Mouse (Mus musculus): ENCODE measurements around the gene Golgb1. TPM values are rescaled to one million over a fixed set of nuclear protein-coding genes. Genes with fewer than 3 reads are reported as not detected.

Golgb1 gene
- total and polyA plus RNA-seq, 3 experiments, result 11.0 to 39.3 (median 30.0) TPM

DNA sequence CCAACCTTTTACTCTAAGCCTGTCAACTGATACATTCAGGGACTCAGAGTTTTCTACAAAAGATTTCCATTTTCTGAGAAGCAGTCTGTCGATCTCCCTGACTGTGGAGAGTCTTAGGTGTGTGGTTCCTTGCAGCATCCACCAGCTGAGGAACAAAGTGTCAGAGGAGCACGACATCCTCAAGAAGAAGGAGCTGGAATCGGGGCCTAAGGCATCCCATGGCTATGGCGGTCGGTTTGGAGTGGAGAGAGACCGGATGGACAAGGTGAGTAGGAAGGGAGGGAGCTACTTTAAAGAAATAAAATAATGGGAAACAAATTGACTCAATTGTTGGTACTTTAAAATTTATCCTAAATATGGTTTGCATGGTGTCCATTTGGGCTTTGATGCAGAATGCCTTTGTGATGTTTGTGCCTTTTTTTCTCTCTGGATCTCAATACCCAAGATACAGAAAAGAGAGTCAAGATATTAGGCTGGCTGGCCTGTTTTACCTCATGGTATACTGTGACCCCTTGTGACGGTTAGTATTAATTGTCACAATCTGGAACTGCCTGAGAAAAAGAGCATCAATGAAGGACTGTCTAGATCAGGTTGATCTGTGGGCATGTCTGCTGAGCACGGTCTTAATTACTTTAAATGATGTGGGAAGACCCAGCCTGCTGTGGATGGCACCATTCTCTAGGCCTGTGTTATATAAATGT is 71.7 kb downstream of the Golgb1 start:
- Histone ChIP-seq H3K4me3 (ENCODE audit: low read depth, low read length) (no peak overlapping the region), H3K4me1 (ENCODE audit: insufficient read depth, low read depth, low read length) (no peaks in the 10 kb centered on the region), H3K9me3 (replicated peaks) (no peaks in the 10 kb centered on the region), H3K27me3 (ENCODE audit: insufficient read depth, low read length) (peaks cover 3% of the 10 kb centered on the region; the same call in 1 of the 2 replicates), H3K36me3 (replicated peaks) (peaks cover 12% of the 10 kb centered on the region)
- ATAC-seq (ENCODE audit: extremely low read depth, insufficient number of reproducible peaks, low FRiP score, poor library complexity, severe bottlenecking) (no peak), DNase-seq (ENCODE audit: low spot score) (no peak)
- TF ChIP-seq CTCF (IDR thresholded peaks at IDR 0.05; ENCODE audit: low read depth, low read length) (no peak), TAL1 (conservative IDR thresholded peaks at IDR 0.05; ENCODE audit: low read depth, low read length) (no peak)

DNA sequence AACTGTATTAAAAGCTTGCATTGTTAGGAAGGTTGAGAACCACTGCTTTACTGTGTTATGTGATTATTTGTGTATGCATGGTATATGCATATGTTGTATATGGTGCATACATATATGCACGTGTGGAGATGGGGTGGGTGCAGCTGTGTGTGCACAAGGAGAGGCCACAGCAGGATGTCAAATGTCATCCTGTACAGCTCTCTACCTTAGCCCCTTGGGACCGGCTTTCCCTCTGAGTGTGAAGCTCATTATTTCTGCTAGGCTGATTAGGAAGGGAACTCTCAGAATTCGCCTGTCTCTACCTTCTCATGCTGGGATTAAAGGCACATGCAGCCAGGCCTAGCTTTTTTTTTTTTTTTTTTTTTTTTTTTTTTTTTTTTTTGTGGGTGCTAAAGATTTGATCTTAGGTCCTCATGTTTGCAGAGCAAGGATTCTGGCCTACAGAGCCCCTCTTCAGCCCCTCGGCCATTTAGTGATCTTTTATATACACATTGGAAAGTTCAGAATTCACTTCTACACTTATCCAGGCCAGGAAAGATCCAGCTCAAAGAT is 72.8 kb downstream of the Golgb1 start:
- TF ChIP-seq GATA1 (IDR thresholded peaks at IDR 0.05; ENCODE audit: borderline replicate concordance, low read length), result no peak
- no peak for TF ChIP-seq CTCF (IDR thresholded peaks at IDR 0.05; ENCODE audit: low read depth, low read length)
- no peak for TF ChIP-seq GATA2 (IDR thresholded peaks at IDR 0.05; ENCODE audit: borderline replicate concordance, low read depth, low read length)
- TF ChIP-seq TAL1 (conservative IDR thresholded peaks at IDR 0.05; ENCODE audit: low read depth, low read length), result no peak
- no peak for TF ChIP-seq POLR2AphosphoS5 (IDR thresholded peaks at IDR 0.05; ENCODE audit: insufficient replicate concordance, low read depth, low read length)

DNA sequence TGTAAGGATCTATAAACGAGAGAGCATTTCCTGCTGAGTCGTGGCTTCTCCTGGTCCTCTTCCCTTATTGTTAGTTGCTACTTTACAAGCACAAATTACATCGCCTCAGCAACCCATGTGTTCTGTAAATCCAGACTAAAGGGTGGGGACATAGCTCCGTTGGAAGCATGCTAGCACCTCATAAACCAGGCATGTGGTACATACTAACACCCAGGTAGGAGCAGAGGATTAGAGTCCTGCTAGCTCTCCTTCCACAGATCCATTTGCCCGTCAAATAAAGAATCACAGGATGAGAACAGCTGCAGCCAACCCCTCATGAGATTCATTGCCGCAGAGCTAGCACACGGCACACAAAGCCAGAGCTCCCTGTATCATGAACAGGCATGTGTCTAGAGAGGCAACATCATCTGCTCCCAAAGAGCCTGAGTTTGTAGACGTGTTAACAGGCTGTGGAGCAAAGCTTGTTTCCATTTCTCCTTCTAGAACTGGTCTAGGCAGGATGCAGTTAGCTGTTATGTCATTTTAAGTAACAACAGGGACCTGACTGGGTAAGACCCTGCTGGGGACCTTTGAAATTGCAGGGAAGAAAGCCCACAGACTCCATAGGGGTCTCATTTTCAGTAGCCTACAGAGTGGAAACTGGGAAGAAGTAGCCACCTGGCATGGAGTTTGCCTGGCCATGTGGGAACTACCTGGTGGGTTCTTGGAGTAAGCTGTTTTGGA is 74.8 kb downstream of the Golgb1 start:
- DNase-seq (ENCODE audit: low spot score) (no peak), ATAC-seq (ENCODE audit: extremely low read depth, insufficient number of reproducible peaks, low FRiP score, poor library complexity, severe bottlenecking) (no peak)
- H3K36me3 ChIP-seq (replicated peaks), result peaks cover 15% of the 10 kb centered on the region
- no peaks in the 10 kb centered on the region for H3K9me3 ChIP-seq (replicated peaks)
- no peak overlapping the region for H3K4me3 ChIP-seq (ENCODE audit: low read depth, low read length)
- no peak for TF ChIP-seq POLR2AphosphoS5 (IDR thresholded peaks at IDR 0.05; ENCODE audit: insufficient replicate concordance, low read depth, low read length)
- no peak for TF ChIP-seq TAL1 (conservative IDR thresholded peaks at IDR 0.05; ENCODE audit: low read depth, low read length)
- TF ChIP-seq GATA1 (IDR thresholded peaks at IDR 0.05; ENCODE audit: borderline replicate concordance, low read length), result no peak
- no peak for TF ChIP-seq GATA2 (IDR thresholded peaks at IDR 0.05; ENCODE audit: borderline replicate concordance, low read depth, low read length)
- no peak for TF ChIP-seq CTCF (IDR thresholded peaks at IDR 0.05; ENCODE audit: low read depth, low read length)
- peaks cover 3% of the 10 kb centered on the region; the same call in 1 of the 2 replicates for H3K27me3 ChIP-seq (ENCODE audit: insufficient read depth, low read length)
- H3K4me1 ChIP-seq (ENCODE audit: insufficient read depth, low read depth, low read length), result no peaks in the 10 kb centered on the region

More for the DNA sequence above, 72.8 kb downstream of the Golgb1 start:
- Histone ChIP-seq H3K4me3 (ENCODE audit: low read depth, low read length) (no peak overlapping the region), H3K4me1 (ENCODE audit: insufficient read depth, low read depth, low read length) (no peaks in the 10 kb centered on the region), H3K36me3 (replicated peaks) (peaks cover 15% of the 10 kb centered on the region), H3K27me3 (ENCODE audit: insufficient read depth, low read length) (peaks cover 3% of the 10 kb centered on the region; the same call in 1 of the 2 replicates), H3K9me3 (replicated peaks) (no peaks in the 10 kb centered on the region)
- no peak for DNase-seq (ENCODE audit: low spot score)
- ATAC-seq (ENCODE audit: extremely low read depth, insufficient number of reproducible peaks, low FRiP score, poor library complexity, severe bottlenecking), result no peak

DNA sequence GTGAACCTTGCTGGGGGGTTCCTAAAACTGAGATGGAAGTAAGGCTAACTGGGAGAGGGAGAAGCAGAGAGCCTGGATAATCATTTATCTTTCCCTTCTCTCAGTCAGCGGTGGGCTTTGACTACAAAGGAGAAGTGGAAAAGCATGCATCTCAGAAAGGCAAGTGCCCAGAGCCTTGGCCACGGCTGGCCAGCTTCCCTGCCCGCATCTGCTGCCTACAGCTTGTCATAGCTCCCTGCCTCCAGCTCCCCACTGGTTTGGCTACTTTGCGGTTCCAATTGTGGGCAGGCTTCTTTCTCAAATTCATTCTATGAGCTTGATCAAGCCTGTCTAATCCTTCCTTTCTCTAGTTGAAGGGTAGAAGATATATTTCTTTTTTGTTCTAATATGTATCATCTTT is 76.1 kb downstream of the Golgb1 start:
- DNase-seq (ENCODE audit: low spot score) (no peak), ATAC-seq (ENCODE audit: extremely low read depth, insufficient number of reproducible peaks, low FRiP score, poor library complexity, severe bottlenecking) (no peak)
- H3K27me3 ChIP-seq (ENCODE audit: insufficient read depth, low read length), result peaks cover 3% of the 10 kb centered on the region; the same call in 1 of the 2 replicates
- H3K36me3 ChIP-seq (replicated peaks), result peaks cover 20% of the 10 kb centered on the region
- no peak overlapping the region for H3K4me3 ChIP-seq (ENCODE audit: low read depth, low read length)
- no peaks in the 10 kb centered on the region for H3K9me3 ChIP-seq (replicated peaks)
- no peak for TF ChIP-seq TAL1 (conservative IDR thresholded peaks at IDR 0.05; ENCODE audit: low read depth, low read length)
- no peak for TF ChIP-seq GATA1 (IDR thresholded peaks at IDR 0.05; ENCODE audit: borderline replicate concordance, low read length)
- TF ChIP-seq CTCF (IDR thresholded peaks at IDR 0.05; ENCODE audit: low read depth, low read length), result no peak
- TF ChIP-seq GATA2 (IDR thresholded peaks at IDR 0.05; ENCODE audit: borderline replicate concordance, low read depth, low read length), result no peak
- no peak for TF ChIP-seq POLR2AphosphoS5 (IDR thresholded peaks at IDR 0.05; ENCODE audit: insufficient replicate concordance, low read depth, low read length)
- no peaks in the 10 kb centered on the region for H3K4me1 ChIP-seq (ENCODE audit: insufficient read depth, low read depth, low read length)

DNA sequence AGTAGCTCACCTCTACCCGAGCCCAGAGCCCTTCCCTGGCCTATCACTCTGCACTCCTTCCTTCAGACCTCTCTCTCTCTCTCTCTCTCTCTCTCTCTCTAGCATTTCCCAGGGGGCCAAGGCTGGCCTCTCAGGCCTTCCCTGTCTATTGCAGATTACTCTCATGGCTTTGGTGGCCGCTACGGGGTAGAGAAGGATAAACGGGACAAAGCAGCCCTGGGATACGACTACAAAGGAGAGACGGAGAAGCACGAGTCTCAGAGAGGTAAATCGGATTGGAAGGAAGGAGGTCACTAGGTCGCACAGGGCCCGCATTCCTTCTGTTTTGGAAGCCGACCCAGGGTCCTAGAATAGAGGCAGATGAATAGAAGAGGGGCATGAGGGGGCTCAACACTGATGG is 80.2 kb downstream of the Golgb1 start:
- TF ChIP-seq TAL1 (conservative IDR thresholded peaks at IDR 0.05; ENCODE audit: low read depth, low read length) (no peak), CTCF (IDR thresholded peaks at IDR 0.05; ENCODE audit: low read depth, low read length) (no peak), GATA1 (IDR thresholded peaks at IDR 0.05; ENCODE audit: borderline replicate concordance, low read length) (no peak), GATA2 (IDR thresholded peaks at IDR 0.05; ENCODE audit: borderline replicate concordance, low read depth, low read length) (no peak), POLR2AphosphoS5 (IDR thresholded peaks at IDR 0.05; ENCODE audit: insufficient replicate concordance, low read depth, low read length) (no peak)
- Histone ChIP-seq H3K27me3 (ENCODE audit: insufficient read depth, low read length) (peaks cover 3% of the 10 kb centered on the region; the same call in 1 of the 2 replicates), H3K9me3 (replicated peaks) (no peaks in the 10 kb centered on the region), H3K4me1 (ENCODE audit: insufficient read depth, low read depth, low read length) (no peaks in the 10 kb centered on the region), H3K4me3 (ENCODE audit: low read depth, low read length) (no peak overlapping the region), H3K36me3 (replicated peaks) (peaks cover 23% of the 10 kb centered on the region)
- no peak for DNase-seq (ENCODE audit: low spot score)
- no peak for ATAC-seq (ENCODE audit: extremely low read depth, insufficient number of reproducible peaks, low FRiP score, poor library complexity, severe bottlenecking)

DNA sequence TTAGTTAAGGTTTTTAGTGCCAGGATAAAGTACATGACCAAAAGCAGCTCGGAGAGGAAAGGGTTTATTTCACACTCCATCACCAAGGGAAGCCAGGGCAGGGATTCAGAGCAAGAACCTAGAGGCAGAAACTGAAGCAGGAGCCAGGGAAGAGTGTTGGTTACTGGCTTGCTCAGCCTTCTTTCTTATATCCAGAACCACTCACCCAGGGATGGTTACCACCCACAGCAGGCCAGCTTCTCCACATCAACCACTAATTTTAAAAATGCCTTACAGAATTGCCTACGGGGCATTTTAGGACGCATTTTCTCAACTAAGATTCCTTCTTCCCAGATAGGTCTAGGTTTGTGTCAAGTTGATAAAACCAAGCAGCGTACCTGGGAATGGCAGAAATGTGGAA is 88.5 kb downstream of the Golgb1 start:
- H3K36me3 ChIP-seq (replicated peaks), result peaks cover 28% of the 10 kb centered on the region
- H3K4me3 ChIP-seq (ENCODE audit: low read depth, low read length), result no peak overlapping the region
- no peaks in the 10 kb centered on the region for H3K9me3 ChIP-seq (replicated peaks)
- ATAC-seq (ENCODE audit: extremely low read depth, insufficient number of reproducible peaks, low FRiP score, poor library complexity, severe bottlenecking) (no peak), DNase-seq (ENCODE audit: low spot score) (no peak)
- TF ChIP-seq CTCF (IDR thresholded peaks at IDR 0.05; ENCODE audit: low read depth, low read length) (no peak), POLR2AphosphoS5 (IDR thresholded peaks at IDR 0.05; ENCODE audit: insufficient replicate concordance, low read depth, low read length) (no peak), GATA1 (IDR thresholded peaks at IDR 0.05; ENCODE audit: borderline replicate concordance, low read length) (no peak), GATA2 (IDR thresholded peaks at IDR 0.05; ENCODE audit: borderline replicate concordance, low read depth, low read length) (no peak), TAL1 (conservative IDR thresholded peaks at IDR 0.05; ENCODE audit: low read depth, low read length) (no peak)
- no peaks in the 10 kb centered on the region for H3K27me3 ChIP-seq (ENCODE audit: insufficient read depth, low read length)
- no peaks in the 10 kb centered on the region for H3K4me1 ChIP-seq (ENCODE audit: insufficient read depth, low read depth, low read length)
